In genomic region chr12:72461894-72462530, GRCm38 (mm10) we compare ENCODE assay signal across 8 mouse cellular contexts. TPM values are rescaled to one million over a fixed set of nuclear protein-coding genes. Genes with fewer than 3 reads are reported as not detected.
DNase-seq lines count a peak whose midpoint lies in the region; ATAC-seq and TF ChIP-seq lines count a peak whose summit lies in the region.

No protein-coding gene starts in this region.

- no peak overlapping the region for H3K27ac ChIP-seq in CH12.LX (ENCODE audit: insufficient read depth, low read depth)
- H3K27ac ChIP-seq in forebrain, embryonic 16.5 days (ENCODE audit: low read length), result no peak overlapping the region
- no peak overlapping the region for H3K27ac ChIP-seq in hindbrain, embryonic 16.5 days (ENCODE audit: low read depth, low read length)
- H3K27ac ChIP-seq in limb, embryonic 14.5 days (replicated peaks; ENCODE audit: low read depth, low read length), result no peak overlapping the region

- no peaks in the 10 kb centered on the region for H3K36me3 ChIP-seq in CH12.LX (replicated peaks in 1 of 2; ENCODE audit: control insufficient read depth in 1 of 2, insufficient read depth in 1 of 2, low read length in 1 of 2)
- no peaks in the 10 kb centered on the region for H3K36me3 ChIP-seq in forebrain, embryonic 16.5 days (ENCODE audit: control insufficient read depth, insufficient read depth)
- no peaks in the 10 kb centered on the region for H3K36me3 ChIP-seq in hindbrain, embryonic 16.5 days (ENCODE audit: control insufficient read depth, insufficient read depth, low read length)
- no peaks in the 10 kb centered on the region for H3K36me3 ChIP-seq in limb, embryonic 14.5 days (ENCODE audit: control insufficient read depth, insufficient read depth, low read length)

- dilution Hi-C loops in CH12.LX (cut with MboI; ENCODE audit: extremely low pct_ligation_motif_present, extremely low pct_unique_long_range_greater_than_20kb, low sequenced_read_pairs), result no loop called here

- H3K79me2 ChIP-seq in CH12.LX (replicated peaks; ENCODE audit: control insufficient read depth, extremely low read depth, insufficient read depth, poor library complexity, severe bottlenecking), result no peaks in the 10 kb centered on the region

- H3K27me3 ChIP-seq in CH12.LX (replicated peaks), result no peaks in the 10 kb centered on the region
- H3K27me3 ChIP-seq in forebrain, embryonic 16.5 days (replicated peaks; ENCODE audit: control insufficient read depth, insufficient read depth, low read length), result peaks cover 2% of the 10 kb centered on the region; the same call in 1 of the 2 replicates
- H3K27me3 ChIP-seq in hindbrain, embryonic 16.5 days (replicated peaks; ENCODE audit: control insufficient read depth, insufficient read depth, low read length), result no peaks in the 10 kb centered on the region
- H3K27me3 ChIP-seq in limb, embryonic 14.5 days (ENCODE audit: control insufficient read depth, insufficient read depth, low read length), result no peaks in the 10 kb centered on the region

- ATAC-seq in forebrain, embryonic 16.5 days, result peak; percentile 54
- ATAC-seq in hindbrain, embryonic 16.5 days, result no peak; the same call in 1 of the 2 replicates
- no peak for ATAC-seq in limb, embryonic 14.5 days (ENCODE audit: low FRiP score, low read depth)

- no peak for TF ChIP-seq POLR2A in CH12.LX (IDR thresholded peaks at IDR 0.05; ENCODE audit: low read depth, low read length)
- no peak for TF ChIP-seq POLR2A in limb, embryonic 14.5 days (IDR thresholded peaks at IDR 0.05; ENCODE audit: borderline replicate concordance, extremely low read depth, insufficient read depth, insufficient read length)

- no peak for TF ChIP-seq EP300 in CH12.LX (IDR thresholded peaks at IDR 0.05; ENCODE audit: low read length)

- TF ChIP-seq RAD21 in CH12.LX (IDR thresholded peaks at IDR 0.05; ENCODE audit: low read depth, low read length), result peak; percentile 39

- TF ChIP-seq CTCF in CH12.LX (conservative IDR thresholded peaks at IDR 0.05 in 1 of 2, IDR thresholded peaks at IDR 0.05 in 1 of 2; ENCODE audit: low read depth in 2 of 2, low read length in 2 of 2), result peak; percentile 56 to 73

- DNase-seq in 3T3-L1 (ENCODE audit: low read depth, low spot score) (peak; percentile 87), CH12.LX (ENCODE audit: extremely low read depth) (peak; percentile 85)
- peak; percentile 75 for DNase-seq in c-Kit-positive CD71-negative TER-119-negative erythroid progenitor cells, embryonic 14.5 days (ENCODE audit: low read depth)
- DNase-seq in limb, embryonic 14.5 days (ENCODE audit: low spot score), result peak; percentile 95
- peak; percentile 78 for DNase-seq in naive thymus-derived CD4-positive, alpha-beta T cell, adult 2 months (ENCODE audit: low read depth)
- DNase-seq in thymus, postnatal 10 days (ENCODE audit: low spot score in 2 of 2), result peak; percentile 13 to 74

- no peaks in the 10 kb centered on the region for H3K9me3 ChIP-seq in CH12.LX (replicated peaks; ENCODE audit: low read length)
- H3K9me3 ChIP-seq in forebrain, embryonic 16.5 days (ENCODE audit: control insufficient read depth, low read length), result no peaks in the 10 kb centered on the region
- H3K9me3 ChIP-seq in hindbrain, embryonic 16.5 days (ENCODE audit: control insufficient read depth, low read length), result no peaks in the 10 kb centered on the region
- H3K9me3 ChIP-seq in limb, embryonic 14.5 days (ENCODE audit: control insufficient read depth, low read length), result no peaks in the 10 kb centered on the region

- WGBS in forebrain, embryonic 16.5 days, result 42% methylated on average over 5 of the region's 5 CpGs
- WGBS in hindbrain, embryonic 16.5 days, result 49% methylated on average over 5 of the region's 5 CpGs
- 43% methylated on average over 5 of the region's 5 CpGs for WGBS in limb, embryonic 14.5 days

- peak overlapping the region; percentile 84 for H3K4me2 ChIP-seq in CH12.LX (ENCODE audit: insufficient read depth, low read depth, poor library complexity, severe bottlenecking)
- H3K4me2 ChIP-seq in forebrain, embryonic 16.5 days (ENCODE audit: low read length), result peak overlapping the region; percentile 31
- peak overlapping the region; percentile 33 for H3K4me2 ChIP-seq in hindbrain, embryonic 16.5 days (ENCODE audit: low read length)
- H3K4me2 ChIP-seq in limb, embryonic 14.5 days (replicated peaks; ENCODE audit: low read depth, low read length, severe bottlenecking), result no peak overlapping the region

- no peak overlapping the region for H3K4me3 ChIP-seq in CH12.LX (replicated peaks in 1 of 3; ENCODE audit: low read depth in 2 of 3, low read length in 2 of 3, poor library complexity in 1 of 3)
- H3K4me3 ChIP-seq in forebrain, embryonic 16.5 days (replicated peaks; ENCODE audit: low read length), result no peak overlapping the region
- no peak overlapping the region for H3K4me3 ChIP-seq in hindbrain, embryonic 16.5 days (ENCODE audit: low read length)
- H3K4me3 ChIP-seq in limb, embryonic 14.5 days (replicated peaks; ENCODE audit: low read length), result no peak overlapping the region

- in situ Hi-C loops in CH12.LX (cut with MboI; ENCODE audit: low pct_ligation_motif_present, low pct_unique_long_range_greater_than_20kb, low sequenced_read_pairs), result loop anchor here (5.0 to 10.0 kb wide), 2 partner anchors 45 to 233 kb away; no protein-coding TSS in a partner anchor

- H3K4me1 ChIP-seq in CH12.LX (ENCODE audit: control insufficient read depth in 1 of 2, insufficient read depth in 2 of 2), result peaks cover 5 to 12% of the 10 kb centered on the region in 2 experiments
- H3K4me1 ChIP-seq in forebrain, embryonic 16.5 days (replicated peaks; ENCODE audit: control insufficient read depth, insufficient read depth, low read length), result peaks cover 3% of the 10 kb centered on the region
- peaks cover 3% of the 10 kb centered on the region; the same call in 1 of the 2 replicates for H3K4me1 ChIP-seq in hindbrain, embryonic 16.5 days (ENCODE audit: control insufficient read depth, insufficient read depth, low read depth, low read length)
- no peaks in the 10 kb centered on the region for H3K4me1 ChIP-seq in limb, embryonic 14.5 days (ENCODE audit: control insufficient read depth, insufficient read depth, low read length)

- no peak overlapping the region for H3K9ac ChIP-seq in CH12.LX (ENCODE audit: insufficient read depth, low read depth)
- H3K9ac ChIP-seq in forebrain, embryonic 16.5 days (replicated peaks; ENCODE audit: low read depth, low read length), result no peak overlapping the region
- no peak overlapping the region for H3K9ac ChIP-seq in hindbrain, embryonic 16.5 days (ENCODE audit: low read depth, low read length)
- H3K9ac ChIP-seq in limb, embryonic 14.5 days (ENCODE audit: low read depth, low read length, severe bottlenecking), result no peak overlapping the region

TF ChIP-seq in CH12.LX, 34 proteins besides CTCF, POLR2A, EP300 and RAD21:
- TF ChIP-seq SMC3 (IDR thresholded peaks at IDR 0.05; ENCODE audit: low read depth, low read length) (peak; percentile 26), BHLHE40 (IDR thresholded peaks at IDR 0.05; ENCODE audit: low read depth, low read length) (0 out of 2 replicates have a peak, but pooled peaks have one; percentile 17), POLR2AphosphoS2 (IDR thresholded peaks at IDR 0.05; ENCODE audit: low read depth, low read length) (no peak), RCOR1 (conservative IDR thresholded peaks at IDR 0.05; ENCODE audit: low read depth, low read length) (no peak), NRF1 (IDR thresholded peaks at IDR 0.05; ENCODE audit: low read depth, low read length) (no peak)
TF ChIP-seq in CH12.LX: peak in this region for 2.

RNA-seq across cellular contexts. Expression of gene Lrrc9, which starts 20.3 kb away (rescaled TPM):
- total RNA-seq in CH12.LX (2012; rRNA removed) (not detected in 2 replicates), CH12.LX (2014; rRNA removed) (not detected in 2 replicates)
- not detected in 2 replicates for polyA plus RNA-seq in CH12.LX (2012; ENCODE audit: insufficient read length, low read depth)
- 3.4 and 3.9 TPM in 2 replicates for polyA plus RNA-seq in forebrain, embryonic 16.5 days (2015; fragmentation: Nextera tagmentation; extraction: Ambion mirVana)
- polyA plus RNA-seq in hindbrain, embryonic 16.5 days (2015; fragmentation: Nextera tagmentation; extraction: Ambion mirVana), result 3.3 and 3.9 TPM in 2 replicates
- 0.17 and 0.30 TPM in 2 replicates for polyA plus RNA-seq in limb, embryonic 14.5 days (2012; rRNA removed)
- 0.10 and 0.40 TPM in 2 replicates for polyA plus RNA-seq in limb, embryonic 14.5 days (2014; fragmentation: Nextera tagmentation; extraction: Ambion mirVana)

RNA-seq across cellular contexts. Expression of gene Rtn1, which starts 53.2 kb away (rescaled TPM):
- total RNA-seq in CH12.LX (2012; rRNA removed), result 0.04 and 0.08 TPM in 2 replicates
- total RNA-seq in CH12.LX (2014; rRNA removed), result not detected in 2 replicates
- 0.17 TPM in 1 of 2 replicates, not detected in the other for polyA plus RNA-seq in CH12.LX (2012; ENCODE audit: insufficient read length, low read depth)
- polyA plus RNA-seq in forebrain, embryonic 16.5 days (2015; fragmentation: Nextera tagmentation; extraction: Ambion mirVana), result 2,125 and 2,513 TPM in 2 replicates
- 3,305 and 3,556 TPM in 2 replicates for polyA plus RNA-seq in hindbrain, embryonic 16.5 days (2015; fragmentation: Nextera tagmentation; extraction: Ambion mirVana)
- 4.7 and 5.9 TPM in 2 replicates for polyA plus RNA-seq in limb, embryonic 14.5 days (2012; rRNA removed)
- polyA plus RNA-seq in limb, embryonic 14.5 days (2014; fragmentation: Nextera tagmentation; extraction: Ambion mirVana), result 2.4 and 4.3 TPM in 2 replicates

Comparison
In these comparisons a context has a peak if more than half of its experiments do, and no peak if none do; other contexts are left out.
1. DNase-seq: peak in every context shown above with its lines; median percentile 95 in limb, embryonic 14.5 days; 87 in 3T3-L1; 85 in CH12.LX; 78 in naive thymus-derived CD4-positive, alpha-beta T cell, adult 2 months; 75 in c-Kit-positive CD71-negative TER-119-negative erythroid progenitor cells, embryonic 14.5 days; 44 in thymus, postnatal 10 days.
2. RNA of gene Rtn1, which starts 53.2 kb away (polyA plus RNA-seq): 3,305 to 3,556 TPM in hindbrain, embryonic 16.5 days and 2,125 to 2,513 TPM in forebrain, embryonic 16.5 days; 2.4 to 5.9 TPM in limb, embryonic 14.5 days and 0.17 TPM in CH12.LX; every median in the first group is over 100 times any median in the second.